Mouse (Mus musculus): Measurements from ENCODE around the gene Akap8l. TPM values are rescaled to one million over a fixed set of nuclear protein-coding genes. Genes with fewer than 3 reads are reported as not detected.

Gene Akap8l
- polyA plus RNA-seq, 1 experiment: 107 TPM

DNA sequence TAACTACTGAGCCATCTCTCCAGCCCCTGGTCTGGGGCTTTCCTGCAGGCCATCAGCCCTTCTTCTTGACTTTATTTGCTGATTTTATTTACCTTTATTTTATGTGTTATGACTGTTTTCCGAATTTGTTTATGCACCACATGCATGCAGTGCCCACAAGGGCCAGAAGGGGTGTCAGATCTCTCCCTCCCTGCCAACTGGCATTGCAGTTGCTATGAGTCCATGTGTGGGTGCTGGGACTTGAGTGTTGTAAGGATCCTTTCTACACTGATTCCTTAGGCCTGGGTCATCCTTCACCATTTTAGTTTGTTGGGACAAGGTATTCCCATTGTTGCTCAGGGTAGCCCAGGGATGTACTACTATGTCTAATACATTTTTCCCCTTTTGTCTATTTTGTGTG, 52.3 kb downstream of the Akap8l start:
- no peak overlapping the region for H3K4me3 ChIP-seq (ENCODE audit: control insufficient read depth, low read depth, low read length)
- no peak overlapping the region for H3K27ac ChIP-seq (ENCODE audit: control insufficient read depth, insufficient read depth, low read depth, low read length)
- no peaks in the 10 kb centered on the region for H3K27me3 ChIP-seq (ENCODE audit: control insufficient read depth, insufficient read depth, low read length)
- no peak for TF ChIP-seq CTCF (IDR thresholded peaks at IDR 0.05; ENCODE audit: control insufficient read depth, insufficient read depth, insufficient replicate concordance, low read depth, low read length)
- no peak for TF ChIP-seq POLR2A (IDR thresholded peaks at IDR 0.05; ENCODE audit: control insufficient read depth, low read depth, low read length)
- no peaks in the 10 kb centered on the region for H3K36me3 ChIP-seq (ENCODE audit: control insufficient read depth, insufficient read depth, low read length)
- no peaks in the 10 kb centered on the region for H3K4me1 ChIP-seq (ENCODE audit: control insufficient read depth, insufficient read depth, low read length)

DNA sequence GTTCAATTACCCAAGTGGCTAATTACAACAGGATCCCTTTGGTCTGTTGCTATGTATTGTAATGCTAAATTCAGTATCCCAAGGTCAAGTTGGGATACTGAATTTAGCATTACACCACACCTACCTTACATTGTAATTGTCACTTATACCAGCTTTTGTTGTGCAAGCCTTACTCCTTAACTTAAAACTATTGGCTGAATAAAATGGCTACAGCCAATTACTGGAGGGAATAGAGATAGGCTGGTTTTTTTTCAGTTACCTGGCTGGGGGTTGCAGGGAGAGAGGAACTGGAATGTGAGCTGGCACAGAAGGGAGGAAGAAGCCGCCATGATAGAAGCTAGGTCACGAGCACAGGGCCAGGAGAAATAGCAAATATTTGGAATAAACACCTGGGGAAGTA, 54.5 kb downstream of the Akap8l start:
- Histone ChIP-seq H3K4me1 (ENCODE audit: control insufficient read depth, insufficient read depth, low read length) (no peaks in the 10 kb centered on the region), H3K36me3 (ENCODE audit: control insufficient read depth, insufficient read depth, low read length) (no peaks in the 10 kb centered on the region), H3K27me3 (ENCODE audit: control insufficient read depth, insufficient read depth, low read length) (no peaks in the 10 kb centered on the region), H3K4me3 (ENCODE audit: control insufficient read depth, low read depth, low read length) (no peak overlapping the region), H3K27ac (ENCODE audit: control insufficient read depth, insufficient read depth, low read depth, low read length) (no peak overlapping the region)
- TF ChIP-seq POLR2A (IDR thresholded peaks at IDR 0.05; ENCODE audit: control insufficient read depth, low read depth, low read length): no peak
- no peak for TF ChIP-seq CTCF (IDR thresholded peaks at IDR 0.05; ENCODE audit: control insufficient read depth, insufficient read depth, insufficient replicate concordance, low read depth, low read length)

DNA sequence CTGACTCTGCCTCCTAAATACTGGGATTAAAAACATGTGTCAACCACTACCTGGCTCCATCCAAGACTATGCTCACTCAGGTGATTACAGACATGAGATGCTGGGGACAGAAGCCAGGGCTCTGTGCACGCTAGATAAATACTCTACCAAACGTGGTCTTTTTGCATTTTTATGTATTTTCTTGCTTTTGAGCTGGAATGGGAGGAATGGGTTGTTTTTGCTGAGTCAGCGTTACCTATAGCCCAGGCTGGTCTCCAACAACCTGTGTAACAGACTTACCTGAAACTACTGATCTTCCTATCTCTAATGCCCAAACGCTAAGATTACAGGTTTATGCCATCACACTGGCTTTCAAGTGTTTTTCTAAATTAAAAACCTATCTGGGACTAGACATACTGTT, 55.2 kb downstream of the Akap8l start:
- Histone ChIP-seq H3K27ac (ENCODE audit: control insufficient read depth, insufficient read depth, low read depth, low read length) (no peak overlapping the region), H3K27me3 (ENCODE audit: control insufficient read depth, insufficient read depth, low read length) (no peaks in the 10 kb centered on the region), H3K4me1 (ENCODE audit: control insufficient read depth, insufficient read depth, low read length) (no peaks in the 10 kb centered on the region), H3K36me3 (ENCODE audit: control insufficient read depth, insufficient read depth, low read length) (no peaks in the 10 kb centered on the region), H3K4me3 (ENCODE audit: control insufficient read depth, low read depth, low read length) (no peak overlapping the region)
- no peak for TF ChIP-seq CTCF (IDR thresholded peaks at IDR 0.05; ENCODE audit: control insufficient read depth, insufficient read depth, insufficient replicate concordance, low read depth, low read length)
- no peak for TF ChIP-seq POLR2A (IDR thresholded peaks at IDR 0.05; ENCODE audit: control insufficient read depth, low read depth, low read length)

DNA sequence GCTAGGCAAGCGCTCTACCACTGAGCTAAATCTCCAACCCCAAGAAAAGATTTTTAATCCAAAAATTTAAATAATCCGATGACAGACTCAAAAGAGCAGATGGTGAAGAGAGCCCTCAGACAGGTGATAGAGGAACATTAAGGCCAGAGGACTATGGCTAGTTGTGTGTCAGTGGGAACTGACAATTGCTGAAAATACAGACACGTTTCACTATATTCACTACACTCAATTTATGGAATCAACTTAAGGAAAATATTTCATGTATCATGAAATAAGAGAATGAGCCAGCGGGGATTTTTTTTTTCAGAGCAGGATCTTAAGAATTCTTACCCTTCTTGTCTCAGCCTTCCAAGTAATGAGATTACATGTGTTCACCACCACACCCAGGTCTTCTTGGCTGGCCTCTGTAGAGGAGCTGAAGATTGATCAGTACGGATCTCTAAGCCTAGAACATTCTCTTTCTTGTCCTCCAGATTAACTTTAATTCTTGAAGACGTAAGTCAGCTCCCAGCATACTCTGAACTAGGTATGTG, 65.2 kb downstream of the Akap8l start:
- TF ChIP-seq POLR2A (IDR thresholded peaks at IDR 0.05; ENCODE audit: control insufficient read depth, low read depth, low read length) (no peak), CTCF (IDR thresholded peaks at IDR 0.05; ENCODE audit: control insufficient read depth, insufficient read depth, insufficient replicate concordance, low read depth, low read length) (no peak)
- Histone ChIP-seq H3K36me3 (ENCODE audit: control insufficient read depth, insufficient read depth, low read length) (no peaks in the 10 kb centered on the region), H3K27ac (ENCODE audit: control insufficient read depth, insufficient read depth, low read depth, low read length) (peak overlapping the region; percentile 90), H3K27me3 (ENCODE audit: control insufficient read depth, insufficient read depth, low read length) (no peaks in the 10 kb centered on the region), H3K4me1 (ENCODE audit: control insufficient read depth, insufficient read depth, low read length) (peaks cover 5% of the 10 kb centered on the region), H3K4me3 (ENCODE audit: control insufficient read depth, low read depth, low read length) (peak overlapping the region; percentile 99)

DNA sequence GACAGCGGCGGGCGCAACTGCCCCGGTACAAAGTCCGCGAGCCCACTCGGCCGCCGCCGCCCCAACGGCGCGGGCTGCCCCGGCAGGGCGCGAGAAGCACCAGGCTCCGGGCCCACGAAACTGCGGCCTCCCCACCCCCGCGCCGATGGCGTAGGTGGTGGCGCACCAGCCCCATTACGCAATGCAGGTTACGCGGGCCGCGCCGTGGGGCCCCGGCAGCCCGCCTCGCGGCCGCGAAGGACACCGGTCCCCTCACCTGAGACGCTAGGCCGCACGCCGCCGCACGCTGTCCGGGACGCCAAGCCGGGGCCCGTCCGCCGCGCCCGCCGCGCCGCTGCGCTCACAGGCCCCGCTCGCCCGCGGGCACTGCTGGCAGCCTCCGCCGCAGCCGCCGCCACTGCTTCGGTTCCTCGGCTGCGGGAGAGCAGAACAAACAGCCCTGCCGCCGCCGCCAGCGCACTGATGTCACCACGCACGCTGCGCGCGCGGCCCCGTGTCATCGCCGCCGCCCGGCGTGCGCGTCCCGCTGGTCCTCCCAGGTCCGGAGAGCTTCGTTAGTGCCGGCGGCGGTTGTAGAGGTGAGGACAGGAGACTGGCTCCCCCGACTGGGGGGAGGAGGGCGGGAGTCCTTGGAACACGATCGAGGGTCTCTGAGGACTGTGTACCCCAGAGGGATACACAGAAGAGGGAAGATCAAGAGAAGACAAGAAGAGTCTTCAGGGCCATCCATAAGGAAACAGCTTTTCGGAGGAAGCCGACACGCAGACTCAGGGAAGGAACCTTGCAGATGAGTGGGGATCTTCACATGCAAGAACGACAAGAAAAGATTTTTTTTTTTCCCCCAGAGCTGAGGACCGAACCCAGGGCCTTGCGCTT, 65.9 kb downstream of the Akap8l start, which contains the start of gene Brd4:
Gene Brd4, minus strand, starts transcription at position 461 of the 876 bp plus-strand sequence.
- Histone ChIP-seq H3K36me3 (ENCODE audit: control insufficient read depth, insufficient read depth, low read length) (no peaks in the 10 kb centered on the region), H3K27me3 (ENCODE audit: control insufficient read depth, insufficient read depth, low read length) (no peaks in the 10 kb centered on the region), H3K4me3 (ENCODE audit: control insufficient read depth, low read depth, low read length) (peak within 1 kb of the TSS; percentile 99), H3K4me1 (ENCODE audit: control insufficient read depth, insufficient read depth, low read length) (peaks cover 5% of the 10 kb centered on the region), H3K27ac (ENCODE audit: control insufficient read depth, insufficient read depth, low read depth, low read length) (peak within 1 kb of the TSS; percentile 94)
- TF ChIP-seq POLR2A (IDR thresholded peaks at IDR 0.05; ENCODE audit: control insufficient read depth, low read depth, low read length) (peak; percentile 97), CTCF (IDR thresholded peaks at IDR 0.05; ENCODE audit: control insufficient read depth, insufficient read depth, insufficient replicate concordance, low read depth, low read length) (no peak)

DNA sequence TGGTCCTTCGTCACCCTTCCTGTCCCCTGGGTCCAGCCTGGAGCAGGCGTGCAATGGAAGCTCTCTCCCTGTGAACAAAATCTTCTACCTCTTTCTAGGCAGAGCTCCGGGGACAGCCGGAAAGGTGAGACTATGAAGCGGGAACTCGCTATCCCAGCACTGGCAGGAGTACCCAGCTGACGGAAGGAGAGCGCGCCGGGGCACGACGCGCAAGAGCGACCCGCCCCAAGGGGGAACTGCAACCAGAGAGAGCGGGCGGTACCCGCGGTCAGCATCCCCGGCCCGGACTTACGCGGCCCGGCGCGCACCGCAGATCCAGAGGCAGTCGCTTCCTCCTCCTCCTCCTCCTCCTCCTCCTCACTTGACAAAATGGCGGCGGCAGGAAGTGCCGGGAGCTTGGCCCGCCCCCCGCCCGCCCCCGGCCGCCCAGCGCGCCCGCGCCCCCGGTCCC, 66.6 kb downstream of the Akap8l start:
- peak overlapping the region; percentile 94 for H3K27ac ChIP-seq (ENCODE audit: control insufficient read depth, insufficient read depth, low read depth, low read length)
- no peaks in the 10 kb centered on the region for H3K27me3 ChIP-seq (ENCODE audit: control insufficient read depth, insufficient read depth, low read length)
- H3K4me3 ChIP-seq (ENCODE audit: control insufficient read depth, low read depth, low read length): peak overlapping the region; percentile 99
- H3K4me1 ChIP-seq (ENCODE audit: control insufficient read depth, insufficient read depth, low read length): peaks cover 5% of the 10 kb centered on the region
- H3K36me3 ChIP-seq (ENCODE audit: control insufficient read depth, insufficient read depth, low read length): no peaks in the 10 kb centered on the region
- TF ChIP-seq CTCF (IDR thresholded peaks at IDR 0.05; ENCODE audit: control insufficient read depth, insufficient read depth, insufficient replicate concordance, low read depth, low read length) (no peak), POLR2A (IDR thresholded peaks at IDR 0.05; ENCODE audit: control insufficient read depth, low read depth, low read length) (no peak)

DNA sequence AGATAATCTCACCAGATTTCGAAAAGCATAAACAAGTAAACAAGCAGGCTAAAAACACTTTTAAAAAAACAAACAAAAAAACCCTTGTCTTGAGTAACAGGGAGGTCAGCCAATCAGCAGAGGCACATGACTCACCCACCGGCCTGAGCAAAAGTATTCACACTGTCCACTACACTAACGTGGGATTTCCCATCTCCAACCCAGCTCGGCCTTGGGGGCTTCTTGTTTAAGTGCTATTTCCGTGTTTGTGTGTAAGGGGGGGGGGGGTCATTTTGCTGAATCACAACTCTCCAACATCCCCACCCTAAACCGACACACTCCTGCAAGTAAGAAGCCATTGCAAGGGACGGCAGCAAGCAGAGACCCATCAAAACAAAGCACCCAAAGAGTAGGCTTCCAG, 67.1 kb downstream of the Akap8l start:
- Histone ChIP-seq H3K4me1 (ENCODE audit: control insufficient read depth, insufficient read depth, low read length) (peaks cover 5% of the 10 kb centered on the region), H3K4me3 (ENCODE audit: control insufficient read depth, low read depth, low read length) (peak overlapping the region; percentile 99), H3K27me3 (ENCODE audit: control insufficient read depth, insufficient read depth, low read length) (no peaks in the 10 kb centered on the region), H3K36me3 (ENCODE audit: control insufficient read depth, insufficient read depth, low read length) (no peaks in the 10 kb centered on the region), H3K27ac (ENCODE audit: control insufficient read depth, insufficient read depth, low read depth, low read length) (peak overlapping the region; percentile 94)
- TF ChIP-seq POLR2A (IDR thresholded peaks at IDR 0.05; ENCODE audit: control insufficient read depth, low read depth, low read length) (no peak), CTCF (IDR thresholded peaks at IDR 0.05; ENCODE audit: control insufficient read depth, insufficient read depth, insufficient replicate concordance, low read depth, low read length) (no peak)

Measured in testis, adult 2 months (tissue).